Mouse (Mus musculus) 3T3-L1 (cell line): ENCODE measurements around the gene Grhpr.
"Not testable (repeated sequence)": the region's sequence is repeated elsewhere in the genome, so short reads cannot be mapped to it uniquely, and the experiment has no call there.

Source experiments
- DNase-seq: peaks from one replicate; pipeline ENCODE4 v3.0.0-alpha.2; 2015; ENCODE audit warnings: low read depth, low spot score

Grhpr gene

GRCm38 (mm10) chr4:44981280-44981973 lies at the start of gene Grhpr:
Gene Grhpr (plus strand): TSS chr4:44981395.
- peak; percentile 86 for DNase-seq

- DNase-seq, result no peak
Observed at GRCm38 (mm10) chr4:44931732-44932131, 49.5 kb upstream of the Grhpr start.

GRCm38 (mm10) chr4:44938359-44939340 lies 42.5 kb upstream of the Grhpr start:
- no peak for DNase-seq

- DNase-seq, result no peak
Observed at GRCm38 (mm10) chr4:44939576-44940249, 41.5 kb upstream of the Grhpr start.

- no peak for DNase-seq
Observed at GRCm38 (mm10) chr4:44940286-44940685, 40.9 kb upstream of the Grhpr start.

GRCm38 (mm10) chr4:44942237-44942636 lies 39.0 kb upstream of the Grhpr start:
- DNase-seq, result no peak

- no peak for DNase-seq
Observed at GRCm38 (mm10) chr4:44943480-44943879, 37.7 kb upstream of the Grhpr start.

- DNase-seq, result no peak
Observed at GRCm38 (mm10) chr4:44944426-44945075, 36.6 kb upstream of the Grhpr start.

GRCm38 (mm10) chr4:44946126-44946525 lies 35.1 kb upstream of the Grhpr start:
- not testable (repeated sequence) for DNase-seq

- DNase-seq, result no peak
Observed at GRCm38 (mm10) chr4:44947464-44947863, 33.7 kb upstream of the Grhpr start.

- no peak for DNase-seq
Observed at GRCm38 (mm10) chr4:44948314-44948713, 32.9 kb upstream of the Grhpr start.

- DNase-seq, result no peak
Observed at GRCm38 (mm10) chr4:44953041-44953440, 28.2 kb upstream of the Grhpr start.

- no peak for DNase-seq
Observed at GRCm38 (mm10) chr4:44958776-44959175, 22.4 kb upstream of the Grhpr start.

GRCm38 (mm10) chr4:44959220-44959619 lies 22.0 kb upstream of the Grhpr start:
- DNase-seq, result no peak

GRCm38 (mm10) chr4:44963156-44963555 lies 18.0 kb upstream of the Grhpr start:
- DNase-seq, result no peak

- no peak for DNase-seq
Observed at GRCm38 (mm10) chr4:44965175-44965574, 16.0 kb upstream of the Grhpr start.

GRCm38 (mm10) chr4:44965736-44966135 lies 15.5 kb upstream of the Grhpr start:
- DNase-seq, result no peak

GRCm38 (mm10) chr4:44967402-44967801 lies 13.8 kb upstream of the Grhpr start:
- no peak for DNase-seq

GRCm38 (mm10) chr4:44970056-44970455 lies 11.1 kb upstream of the Grhpr start:
- DNase-seq, result no peak

GRCm38 (mm10) chr4:44970612-44971110 lies 10.5 kb upstream of the Grhpr start:
- DNase-seq, result peak; percentile 79

GRCm38 (mm10) chr4:44973450-44973849 lies 7.7 kb upstream of the Grhpr start:
- DNase-seq, result peak; percentile 89
